Mouse (Mus musculus): ENCODE data around the gene Tchh.
"Not testable (repeated sequence)": the region's sequence is repeated elsewhere in the genome, so short reads cannot be mapped to it uniquely, and the experiment has no call there.

Gene Tchh

DNA sequence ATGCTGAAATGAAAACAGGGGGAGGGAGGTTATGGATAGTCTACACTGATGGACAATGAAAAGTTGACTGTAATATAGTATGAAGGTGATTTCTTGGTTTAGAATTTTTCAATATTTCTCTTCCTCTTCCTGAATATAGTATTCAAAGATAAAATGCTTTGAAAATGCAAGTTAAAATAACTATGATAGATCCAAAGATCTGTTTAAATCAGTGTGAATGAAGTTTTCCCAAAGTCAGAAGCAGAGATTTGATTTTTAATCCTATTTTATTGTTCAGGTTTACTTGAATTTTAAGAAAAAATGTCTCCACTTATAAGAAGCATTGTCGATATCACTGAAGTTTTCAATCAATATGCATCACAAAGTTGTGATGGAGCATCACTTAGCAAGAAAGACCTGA is at the start of gene Tchh:
Gene Tchh, plus strand, starts transcription at position 301 of the 400 bp plus-strand sequence.
- DNase-seq: no peak

DNA sequence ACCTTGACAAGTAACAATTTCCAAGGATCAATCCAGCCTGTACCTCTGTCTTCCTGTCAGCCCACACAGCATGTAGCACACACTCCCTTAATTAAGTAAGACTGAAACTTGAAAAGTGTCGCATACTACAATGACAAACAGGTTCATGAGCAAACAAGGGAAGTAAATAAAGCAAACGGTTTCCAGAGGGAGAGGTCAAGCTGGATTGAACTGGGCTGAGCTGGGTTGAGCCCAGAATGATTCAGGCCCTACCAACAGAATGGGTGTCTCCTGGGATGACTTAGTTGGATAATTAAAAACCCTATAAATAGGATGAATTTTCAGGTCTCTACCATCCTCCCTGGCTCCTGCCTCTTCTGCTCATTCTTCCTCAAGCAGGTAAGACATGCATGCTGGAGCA is 48.8 kb upstream of the Tchh start, which contains the start of gene Rptn:
Gene Rptn, plus strand, starts transcription at position 334 of the 400 bp plus-strand sequence.
- no peak for DNase-seq

DNA sequence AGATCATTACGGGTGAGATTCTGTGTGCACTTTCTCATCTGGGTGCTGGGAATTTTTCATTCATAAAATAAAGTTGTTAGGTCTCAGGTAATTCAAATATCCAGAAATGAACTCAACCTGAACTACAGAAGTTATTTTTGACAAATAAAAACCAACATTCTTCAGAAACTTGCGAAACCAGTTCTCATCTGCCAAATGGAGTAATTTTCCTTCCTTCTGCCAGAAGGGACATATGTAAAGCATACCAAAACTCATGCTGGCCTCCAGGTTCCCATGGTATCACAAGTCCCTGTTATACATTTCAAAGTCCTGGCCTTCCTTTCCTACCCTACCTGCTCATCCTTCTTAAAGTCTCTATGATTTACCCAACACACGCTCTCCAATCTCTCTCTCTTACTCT is 38.2 kb upstream of the Tchh start:
- DNase-seq: no peak

DNA sequence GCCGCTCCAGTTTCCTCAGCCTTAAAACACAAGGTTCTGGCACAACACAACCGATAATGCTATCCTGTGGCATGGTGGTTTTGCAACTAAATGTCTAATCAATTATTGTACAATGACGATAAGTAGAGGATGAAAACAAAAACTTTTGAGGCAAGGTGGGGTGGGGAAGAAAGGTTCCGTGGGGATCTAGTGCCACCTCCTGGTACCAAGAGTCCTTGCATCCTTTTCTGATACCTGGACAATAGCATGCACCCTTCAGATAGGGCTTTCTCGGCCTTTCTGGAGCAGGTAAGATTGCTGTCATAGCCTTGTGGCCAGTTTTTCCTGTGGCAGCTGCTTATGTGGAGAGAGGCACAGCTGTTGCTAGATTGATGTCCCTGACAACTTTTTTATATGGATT is 35.1 kb upstream of the Tchh start:
- peak; percentile 21 to 42 for DNase-seq

DNA sequence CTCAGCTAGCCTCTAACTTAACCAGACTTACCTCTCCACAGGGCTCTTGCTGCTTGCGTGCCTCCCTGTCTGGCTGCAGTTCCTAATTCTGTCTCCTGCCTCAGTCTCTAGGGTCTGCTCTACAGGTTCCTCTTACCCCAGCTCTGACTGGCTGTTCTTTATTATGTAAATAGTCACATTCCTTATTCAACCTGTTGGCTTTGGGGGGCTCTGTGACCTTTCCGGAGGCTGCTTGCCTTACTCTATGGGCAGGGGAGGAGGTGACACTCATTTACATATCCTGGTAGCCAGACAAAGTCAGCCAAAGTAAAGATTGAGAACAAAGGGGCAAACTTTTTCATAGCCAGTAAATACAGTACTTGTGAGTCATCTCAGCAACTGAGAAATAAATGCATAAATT is 30.2 kb upstream of the Tchh start:
- DNase-seq: no peak

DNA sequence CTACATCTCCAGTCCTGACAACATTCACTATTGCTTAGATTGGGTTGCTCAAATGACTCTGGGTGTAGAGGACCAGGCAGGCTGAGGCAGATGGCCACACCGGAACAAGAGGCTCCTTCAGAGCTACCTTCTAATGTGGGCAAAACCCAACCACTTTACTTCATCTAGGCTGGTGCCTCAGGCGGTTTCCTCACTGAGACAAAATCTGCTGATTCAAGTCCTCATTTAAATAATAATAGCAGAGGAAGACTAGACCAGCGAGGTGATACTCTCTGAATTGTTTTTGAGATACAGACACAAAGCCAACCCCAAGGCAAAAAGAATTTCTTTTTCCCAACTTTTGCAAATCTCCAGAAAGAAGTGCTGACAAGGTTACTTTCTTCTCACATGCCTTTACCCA is 10.5 kb upstream of the Tchh start:
- no peak for DNase-seq

DNA sequence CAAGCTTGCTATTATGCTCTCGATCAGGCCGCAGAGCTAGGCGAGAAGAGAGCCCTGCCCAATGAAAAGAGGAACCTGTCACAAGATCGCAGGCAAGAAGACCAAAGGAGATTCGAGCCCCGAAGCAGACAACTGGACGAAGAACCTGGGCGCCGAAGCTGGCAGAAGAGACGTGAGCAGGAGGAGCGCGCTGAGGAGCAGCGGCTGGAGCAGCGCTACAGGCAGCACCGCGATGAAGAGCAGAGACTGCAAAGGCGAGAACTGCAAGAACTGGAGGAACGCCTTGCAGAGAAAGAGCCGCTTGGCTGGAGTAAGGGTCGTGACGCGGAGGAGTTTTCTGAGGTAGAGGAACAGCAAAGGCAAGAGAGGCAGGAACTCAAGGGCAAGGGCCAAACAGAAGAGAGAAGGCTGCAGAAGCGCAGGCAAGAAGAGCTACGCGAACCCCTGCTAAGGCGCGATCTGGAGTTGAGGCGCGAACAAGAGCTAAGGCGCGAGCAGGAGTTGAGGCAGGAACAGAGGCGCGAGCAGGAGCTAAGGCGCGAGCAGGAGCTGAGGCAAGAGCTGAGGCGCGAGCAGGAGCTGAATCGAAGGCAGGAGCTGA is 1.5 kb downstream of the Tchh start:
- peak; percentile 7 to 23 for DNase-seq

DNA sequence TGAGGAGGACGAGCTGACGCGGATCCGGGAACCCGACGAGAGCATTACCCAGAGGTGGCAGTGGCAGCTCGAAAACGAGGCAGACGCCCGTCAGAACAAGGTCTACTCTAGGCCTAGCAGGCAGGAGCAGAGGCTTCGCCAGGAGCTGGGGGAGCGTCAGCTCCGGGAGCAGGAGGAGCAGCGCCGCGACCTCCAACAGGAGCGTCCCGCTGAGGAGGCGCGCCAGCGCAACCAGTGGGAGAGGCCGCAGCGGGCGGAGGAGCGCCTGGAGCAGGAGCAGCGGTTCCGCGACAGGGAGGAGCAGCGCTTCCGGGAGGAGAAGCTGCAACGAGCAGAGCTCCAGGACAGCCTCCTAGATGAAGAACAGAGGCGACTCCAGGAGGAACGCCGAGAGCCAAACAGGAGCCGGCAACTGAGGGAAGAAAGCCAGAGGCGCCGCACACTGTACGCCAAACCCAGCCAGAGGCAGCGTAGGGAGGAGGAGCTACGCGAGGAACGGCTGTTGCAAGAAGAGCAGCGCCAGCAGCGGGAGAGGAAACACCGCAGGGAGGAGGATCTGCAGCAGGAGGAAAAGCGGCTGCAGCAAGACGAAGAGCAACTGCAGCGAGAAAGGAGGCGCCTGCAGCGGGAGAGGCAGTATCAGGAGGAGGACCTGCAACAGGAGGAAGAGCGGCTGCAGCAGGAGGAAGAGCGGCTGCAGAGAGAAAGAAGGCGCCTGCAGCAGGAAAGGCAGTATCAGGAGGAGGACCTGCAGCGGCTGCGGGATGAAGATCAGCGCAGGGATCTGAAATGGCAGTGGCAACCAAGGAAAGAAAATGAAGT is 2.4 kb downstream of the Tchh start:
- peak; percentile 38 to 45 for DNase-seq

DNA sequence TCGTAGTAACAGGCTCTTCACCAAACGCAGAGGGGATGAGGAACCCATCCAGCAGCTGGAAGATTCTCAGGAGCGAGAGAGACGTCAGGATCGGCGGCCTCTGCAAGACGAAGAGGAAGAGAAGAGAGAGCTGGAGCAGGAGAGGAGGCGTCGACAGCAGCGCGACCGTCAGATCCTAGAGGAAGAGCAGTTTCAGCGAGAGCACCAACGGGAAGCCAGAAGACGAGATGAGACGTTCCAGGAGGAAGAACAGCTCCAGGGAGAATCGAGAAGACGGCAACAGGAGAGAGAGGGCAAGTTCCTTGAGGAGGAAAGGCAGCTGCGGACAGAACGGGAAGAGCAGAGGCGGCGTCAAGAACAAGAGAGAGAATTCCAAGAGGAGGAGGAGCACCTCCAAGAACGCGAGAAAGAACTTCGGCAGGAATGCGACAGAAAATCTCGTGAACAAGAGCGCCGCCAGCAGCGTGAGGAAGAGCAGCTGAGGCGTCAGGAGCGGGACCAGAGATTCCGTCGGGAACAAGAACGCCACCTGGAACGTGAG is 3.1 kb downstream of the Tchh start:
- peak; percentile 7 to 10 for DNase-seq

DNA sequence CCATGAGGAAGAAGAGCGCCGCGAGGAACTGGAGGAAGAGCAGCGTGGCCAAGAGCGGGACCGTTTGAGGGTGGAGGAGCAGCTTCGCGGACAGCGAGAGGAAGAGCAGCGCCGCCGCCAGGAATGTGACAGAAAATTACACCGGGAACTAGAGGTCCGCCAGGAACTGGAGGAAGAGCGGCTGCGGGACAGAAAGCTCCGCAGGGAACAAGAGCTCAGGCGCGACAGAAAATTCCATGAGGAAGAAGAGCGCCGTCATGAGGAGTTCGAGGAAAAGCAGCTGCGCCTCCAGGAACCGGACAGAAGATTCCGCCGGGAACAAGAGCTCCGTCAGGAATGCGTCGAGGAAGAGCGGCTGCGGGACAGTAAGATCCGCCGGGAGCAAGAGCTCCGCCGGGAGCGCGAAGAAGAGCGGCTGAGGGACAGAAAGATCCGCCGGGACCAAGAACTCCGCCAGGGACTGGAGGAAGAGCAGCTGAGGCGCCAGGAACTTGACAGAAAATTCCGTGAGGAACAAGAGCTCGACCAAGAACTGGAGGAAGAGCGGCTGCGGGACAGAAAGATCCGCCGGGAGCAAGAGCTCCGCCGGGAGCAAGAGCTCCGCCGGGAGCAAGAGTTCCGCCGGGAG is 4.1 kb downstream of the Tchh start:
- DNase-seq: peak; percentile 28 to 34

DNA sequence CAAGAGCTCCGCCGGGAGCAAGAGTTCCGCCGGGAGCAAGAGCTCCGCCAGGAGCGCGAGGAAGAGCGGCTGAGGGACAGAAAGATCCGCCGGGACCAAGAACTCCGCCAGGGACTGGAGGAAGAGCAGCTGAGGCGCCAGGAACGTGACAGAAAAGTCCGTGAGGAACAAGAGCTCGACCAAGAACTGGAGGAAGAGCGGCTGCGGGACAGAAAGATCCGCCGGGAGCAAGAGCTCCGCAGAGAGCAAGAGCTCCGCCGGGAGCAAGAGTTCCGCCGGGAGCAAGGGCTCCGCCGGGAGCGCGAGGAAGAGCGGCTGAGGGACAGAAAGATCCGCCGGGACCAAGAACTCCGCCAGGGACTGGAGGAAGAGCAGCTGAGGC is 4.6 kb downstream of the Tchh start:
- DNase-seq: not testable (repeated sequence)

DNA sequence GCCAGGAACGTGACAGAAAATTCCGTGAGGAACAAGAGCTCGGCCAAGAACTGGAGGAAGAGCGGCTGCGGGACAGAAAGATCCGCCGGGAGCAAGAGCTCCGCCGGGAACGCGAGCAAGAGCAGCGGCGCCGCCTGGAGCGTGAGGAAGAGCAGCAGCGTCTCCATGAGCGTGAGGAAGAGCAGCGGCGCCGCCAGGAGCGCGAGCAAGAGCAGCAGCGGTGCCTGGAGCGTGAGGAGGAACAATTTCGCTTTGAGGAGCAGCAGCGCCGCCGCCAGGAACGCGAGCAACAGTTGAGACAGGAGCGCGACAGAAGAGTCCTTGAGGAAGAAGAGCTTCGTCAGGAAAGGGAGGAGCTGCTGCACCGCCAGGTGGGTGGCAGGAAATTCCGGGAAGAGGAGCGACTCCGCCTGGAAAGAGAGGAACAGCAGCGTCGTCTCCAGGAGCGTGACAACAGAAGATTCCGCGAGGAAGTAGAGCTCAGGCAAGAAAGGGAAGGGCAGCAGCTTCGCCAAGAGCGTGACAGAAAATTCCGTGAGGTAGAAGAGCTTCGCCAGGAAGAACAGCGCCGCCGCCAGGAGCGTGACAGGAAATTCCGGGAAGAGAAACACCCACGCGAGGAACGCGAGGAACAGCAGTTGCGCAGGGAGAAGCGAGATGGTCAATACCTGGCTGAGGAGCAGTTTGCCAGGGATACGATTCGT is 5.2 kb downstream of the Tchh start:
- DNase-seq: peak; percentile 56 to 60

DNA sequence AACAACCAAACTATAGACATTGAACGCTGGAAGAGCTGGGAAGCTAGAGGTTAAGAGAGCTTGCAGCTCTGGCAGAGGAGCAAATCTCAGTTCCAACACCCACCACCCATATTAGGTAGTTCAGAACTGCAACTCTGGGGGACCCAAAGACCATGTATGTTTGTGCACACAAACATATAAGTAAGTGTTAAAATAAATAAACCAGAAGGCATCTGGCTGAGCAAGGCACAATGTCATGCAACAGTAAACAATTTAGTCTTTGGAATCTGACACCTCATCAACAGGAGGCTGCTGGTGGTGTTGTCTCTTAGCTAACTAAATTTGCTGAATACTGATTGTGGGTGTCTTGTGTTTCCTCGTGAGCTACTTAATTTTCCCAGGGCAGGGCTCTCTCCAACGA is 24.4 kb downstream of the Tchh start:
- DNase-seq: no peak

DNA sequence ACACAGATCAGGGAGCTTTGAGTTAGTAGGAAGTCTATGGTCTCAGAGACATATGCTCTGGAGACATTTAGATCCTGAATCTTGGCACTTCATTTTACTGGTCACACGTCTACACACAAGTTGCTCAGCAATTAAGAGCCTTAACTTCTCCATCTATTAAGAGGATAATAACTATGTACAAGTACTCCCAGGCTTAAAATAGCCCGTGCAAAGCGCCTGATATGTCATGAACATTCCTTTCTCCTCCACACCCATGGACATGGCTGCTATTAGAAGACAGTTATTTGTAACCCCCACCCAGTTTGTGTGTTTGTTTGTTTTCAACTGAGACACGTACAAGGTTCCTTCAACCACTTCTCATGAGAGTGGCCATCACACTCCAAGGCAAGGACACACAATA is 25.0 kb downstream of the Tchh start:
- no peak for DNase-seq

DNA sequence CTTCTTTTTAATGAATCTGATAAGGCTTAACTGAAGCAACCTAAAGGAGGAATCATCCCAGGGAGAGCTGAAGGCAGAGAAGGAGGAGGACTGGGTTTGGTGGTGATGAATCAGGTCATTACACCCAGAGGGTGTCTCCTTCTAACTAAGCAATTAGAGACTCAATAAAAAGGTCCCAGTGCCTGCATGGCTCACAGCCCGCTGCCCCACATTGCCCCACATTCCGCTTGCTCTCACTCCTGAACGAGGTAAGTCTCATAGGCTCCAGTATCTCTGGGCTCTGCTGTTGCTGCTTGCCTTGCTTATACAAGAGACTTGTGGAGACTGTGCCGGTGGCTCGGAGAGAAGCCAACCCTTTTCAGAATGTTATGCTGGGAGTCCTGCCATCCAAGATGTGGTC is 26.4 kb downstream of the Tchh start, which contains the start of gene Tchhl1:
Gene Tchhl1, plus strand, starts transcription at position 194 of the 400 bp plus-strand sequence.
- DNase-seq: no peak

DNA sequence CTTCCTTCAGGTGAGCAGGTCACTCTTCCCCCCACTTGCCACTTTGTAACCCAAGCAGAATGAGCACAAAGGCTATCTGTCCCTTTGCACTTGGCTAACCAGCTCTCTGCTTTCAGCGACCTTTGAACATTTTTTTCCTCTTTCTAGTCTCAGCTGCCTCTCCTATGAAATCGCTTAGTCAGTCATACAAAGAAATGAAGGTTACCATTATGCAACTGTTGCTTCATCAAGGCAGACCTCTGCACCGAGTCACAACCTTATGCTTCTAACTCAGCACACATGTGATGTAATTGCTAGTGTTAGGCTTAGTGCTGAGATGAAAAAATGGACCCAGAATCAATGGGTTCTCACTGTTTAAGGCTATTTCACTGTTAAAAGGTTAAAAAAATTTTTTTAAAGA is 27.5 kb downstream of the Tchh start:
- no peak for DNase-seq

DNA sequence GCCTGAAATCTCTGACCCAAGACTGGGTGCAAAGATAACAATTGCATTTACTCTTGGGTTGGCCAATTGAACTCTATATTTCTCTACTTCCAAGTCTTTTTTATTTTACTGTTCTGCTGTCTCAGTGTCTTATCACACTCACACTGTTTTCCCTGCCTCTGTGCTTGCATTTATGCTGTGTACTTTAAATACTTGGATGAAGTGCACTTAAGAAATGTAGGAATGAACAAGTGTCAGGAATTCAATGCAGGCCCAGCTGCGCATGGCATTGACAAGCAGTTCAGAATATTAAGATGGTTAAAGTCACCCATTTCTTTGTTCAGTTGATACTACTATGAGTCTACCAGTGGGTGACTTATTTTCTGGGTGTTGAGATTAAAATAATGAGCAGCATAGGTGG is 37.9 kb downstream of the Tchh start:
- DNase-seq: no peak

DNA sequence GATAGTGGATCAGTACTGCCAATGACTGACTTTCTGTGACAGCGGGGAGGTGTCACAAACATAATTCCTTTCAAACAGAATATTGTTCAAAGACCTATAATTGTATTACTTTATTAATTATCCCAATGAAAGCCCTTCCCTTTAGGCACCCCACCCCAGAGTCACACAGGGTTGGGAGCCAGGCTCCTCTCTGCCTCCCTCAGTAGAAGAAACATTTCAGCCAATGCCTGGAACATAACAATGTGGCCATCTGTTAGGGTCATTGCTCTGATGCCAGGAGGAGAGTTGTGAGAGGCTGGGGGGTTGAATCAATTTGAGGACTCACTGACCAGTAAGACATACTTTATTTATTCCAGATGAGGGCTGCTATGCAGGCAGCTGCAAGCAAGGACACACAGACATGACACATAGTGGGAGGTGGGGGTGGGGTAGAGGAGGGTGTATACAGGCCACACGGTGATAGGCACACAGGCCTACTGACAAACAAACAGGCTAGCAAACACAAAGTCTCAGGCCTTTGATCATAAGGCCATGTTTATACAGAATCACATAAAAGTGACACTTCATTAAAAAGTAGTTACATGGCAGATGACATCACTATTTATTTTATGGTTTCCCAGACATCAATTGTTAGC is 40.0 kb downstream of the Tchh start:
- DNase-seq: no peak

DNA sequence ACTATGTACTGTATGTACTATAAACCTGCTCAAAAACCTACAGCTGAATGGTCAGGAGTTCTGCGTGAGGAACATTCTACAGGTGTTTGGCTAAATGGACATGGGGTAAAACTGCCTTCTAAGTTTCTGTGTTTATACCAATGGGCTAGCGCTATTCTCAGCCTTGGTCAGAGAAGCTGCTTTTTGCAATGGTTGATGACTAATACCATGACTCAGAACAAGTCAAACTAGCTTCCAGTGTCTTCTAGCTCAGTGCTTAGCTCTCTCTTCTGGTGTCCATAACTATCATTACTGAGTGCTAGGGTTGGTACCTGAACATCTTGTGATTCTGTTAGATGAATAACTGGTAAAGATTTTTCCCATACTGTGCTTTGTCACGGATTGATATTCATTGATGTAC is 43.5 kb downstream of the Tchh start:
- no peak for DNase-seq

DNA sequence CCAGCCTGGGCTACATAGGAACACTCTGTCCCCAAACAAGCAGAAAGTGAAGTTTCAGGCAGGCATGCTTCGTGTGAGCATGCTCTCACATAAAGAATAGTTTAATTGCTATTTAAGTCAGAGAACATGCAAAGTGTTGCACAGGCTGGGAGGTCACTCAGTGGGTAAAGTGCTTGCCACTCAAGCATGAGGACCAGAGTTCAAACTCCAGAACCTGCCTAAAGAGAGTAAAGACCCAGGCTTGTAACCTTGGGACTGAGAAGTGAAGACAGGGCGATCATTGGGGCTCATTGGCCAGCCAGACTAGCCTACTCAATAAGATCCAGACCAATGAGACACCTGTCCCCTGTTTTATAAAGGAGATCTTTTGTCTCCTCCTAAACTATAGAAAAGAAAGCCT is 46.4 kb downstream of the Tchh start:
- DNase-seq: no peak

DNA sequence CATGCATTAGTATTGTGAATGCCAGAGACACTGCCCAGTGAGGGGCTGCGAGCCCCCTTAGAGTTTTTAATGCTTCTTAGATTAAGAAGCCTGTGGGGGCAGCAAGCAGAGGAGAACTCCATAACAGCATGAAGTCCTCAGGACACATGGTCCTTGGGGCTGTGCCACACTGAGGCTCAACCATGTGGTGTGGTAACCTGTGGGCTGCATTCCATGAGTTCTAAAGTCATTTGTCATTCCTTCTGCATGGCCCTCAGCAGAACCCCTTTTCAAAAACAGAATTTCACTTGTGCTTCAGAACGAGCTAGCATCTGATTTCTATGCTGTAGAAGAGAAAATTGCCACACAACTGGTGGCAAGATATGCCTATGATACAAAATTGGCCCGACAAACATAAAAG is 50.0 kb downstream of the Tchh start:
- no peak for DNase-seq

DNA sequence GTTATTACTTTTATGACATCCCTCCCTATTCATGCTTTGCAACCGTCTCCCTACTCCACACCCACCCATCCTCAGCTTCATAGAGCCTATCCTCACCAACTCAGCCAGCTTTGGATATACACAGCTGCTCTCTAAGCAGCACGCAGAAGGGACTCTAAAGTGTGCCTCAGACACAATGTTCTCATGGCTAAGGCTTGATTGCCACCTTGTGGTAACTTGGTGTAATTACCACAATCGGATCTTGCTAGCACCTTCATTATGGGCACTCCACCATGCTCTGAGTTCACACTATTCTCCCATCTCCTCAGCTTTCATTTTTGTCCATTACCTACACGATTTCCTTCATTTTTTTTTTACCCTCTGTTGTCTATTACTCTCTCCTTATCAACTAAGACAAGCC is 51.9 kb downstream of the Tchh start:
- DNase-seq: peak; percentile 67 to 72

DNA sequence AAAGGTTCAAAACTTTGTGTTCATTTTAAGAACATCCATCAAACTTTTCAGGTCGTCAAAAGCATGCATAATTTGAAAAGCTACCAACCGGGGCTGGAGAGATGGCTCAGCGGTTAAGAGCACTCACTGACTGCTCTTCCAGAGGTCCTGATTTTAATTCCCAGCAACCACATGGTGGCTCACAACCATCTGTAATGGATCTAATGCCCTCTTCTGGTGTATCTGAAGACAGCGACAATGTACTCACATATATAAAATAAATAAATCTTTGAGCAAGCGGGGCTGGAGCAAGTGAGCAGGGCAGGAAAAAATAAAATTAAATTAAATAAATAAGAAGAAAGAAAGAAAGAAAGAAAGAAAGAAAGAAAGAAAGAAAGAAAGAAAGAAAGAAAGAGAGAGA is 52.6 kb downstream of the Tchh start:
- DNase-seq: not testable (repeated sequence)

All from cerebellum, postnatal 14 days (tissue).